Mouse (Mus musculus) brain, embryonic 14.5 days (tissue): ENCODE data around the gene Gbf1.

Experiments used
- CTCF ChIP-seq: fragments of 200-500 bp; IDR thresholded peaks from 2 replicates; pipeline ENCODE4 v1.5.1; 2012; ENCODE audit warnings: inconsistent platforms, mild to moderate bottlenecking, moderate library complexity, borderline replicate concordance; ENCODE audit not compliant: insufficient read depth, insufficient read length; ENCODE audit errors: extremely low read depth
- POLR2A ChIP-seq: fragments of 200-500 bp; IDR thresholded peaks from 2 replicates; pipeline ENCODE4 v1.6.1; 2012; ENCODE audit warnings: mild to moderate bottlenecking, inconsistent platforms, borderline replicate concordance; ENCODE audit not compliant: poor library complexity, insufficient read depth, insufficient read length, severe bottlenecking; ENCODE audit errors: extremely low read depth

DNA sequence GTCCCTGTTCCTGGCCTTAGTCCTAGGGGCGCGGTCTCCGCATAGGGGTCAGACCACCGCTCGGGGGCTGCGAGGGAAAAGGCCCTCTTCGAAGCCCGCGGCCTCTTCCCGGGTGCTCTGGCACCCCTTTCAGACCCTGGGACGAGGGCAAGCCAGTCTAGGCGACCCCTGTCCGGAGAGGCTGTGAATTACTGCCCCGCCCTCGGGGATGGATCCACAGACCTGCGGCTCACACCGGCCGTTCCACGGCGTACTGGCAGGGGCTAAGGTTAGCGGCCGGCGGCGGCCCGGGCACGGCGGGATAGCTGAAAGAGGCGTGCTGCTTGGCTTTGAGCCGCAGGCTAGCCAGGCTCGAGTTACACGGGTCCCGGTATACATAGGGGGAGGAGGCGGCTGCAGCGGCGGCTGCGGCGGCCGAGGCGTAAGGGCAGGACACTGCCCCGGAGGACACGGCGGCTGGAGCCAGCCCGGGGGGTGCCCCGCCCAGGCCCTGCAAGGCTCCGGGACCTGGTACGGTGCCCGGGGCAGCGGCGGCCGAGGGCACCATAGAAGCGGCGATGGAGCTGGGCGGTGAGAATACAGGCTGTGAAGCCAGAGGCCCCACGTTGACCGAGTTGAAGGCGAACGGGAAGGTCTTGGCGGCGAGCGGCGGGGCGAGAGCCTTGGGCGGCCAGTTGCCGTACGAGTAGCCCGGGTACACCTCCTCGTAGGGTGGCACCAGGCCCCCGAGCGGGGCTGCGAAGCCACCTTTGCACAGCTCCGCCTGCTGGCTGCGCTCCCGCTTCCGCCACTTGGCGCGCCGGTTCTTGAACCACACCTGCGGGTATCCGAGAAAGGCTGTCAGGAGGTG lies 16.3 kb upstream of the Gbf1 start:
- TF ChIP-seq CTCF: peak; percentile 53
- no peak for TF ChIP-seq POLR2A
